Mouse (Mus musculus): ENCODE results near the gene Ifrd1. TPM values are rescaled to one million over a fixed set of nuclear protein-coding genes. Genes with fewer than 3 reads are reported as not detected.
A peak's percentile ranks its signal among the peaks of the same experiment; 100 is the strongest.
"Not testable (repeated sequence)": the region's sequence is repeated elsewhere in the genome, so short reads cannot be mapped to it uniquely, and the experiment has no call there.

The Ifrd1 gene
- polyA plus RNA-seq, 1 experiment from 2014 or later, result 98.2 TPM

DNA sequence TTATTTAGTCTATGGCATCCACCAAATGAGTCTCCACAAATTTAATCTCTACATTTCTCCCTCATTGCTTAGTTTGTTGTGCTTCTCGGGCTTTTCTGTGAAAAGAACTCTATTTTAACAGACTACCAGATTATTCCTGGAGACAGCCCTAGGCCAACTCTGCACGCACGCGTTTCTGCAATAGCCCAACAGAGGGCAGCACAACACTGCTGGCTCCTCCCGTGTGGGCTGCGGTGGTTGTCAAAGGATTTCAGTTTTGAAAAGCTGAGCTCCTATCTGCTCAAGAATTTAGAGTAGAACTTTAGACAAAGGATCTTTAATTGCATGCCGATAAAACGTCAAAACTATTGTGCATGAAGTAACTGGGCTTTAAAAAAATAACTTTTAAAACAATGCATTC is 8.9 kb upstream of the Ifrd1 start:
- Histone ChIP-seq H3K36me3 (no peaks in the 10 kb centered on the region), H3K27me3 (replicated peaks) (no peaks in the 10 kb centered on the region), H3K27ac (replicated peaks) (no peak overlapping the region), H3K4me3 (no peak overlapping the region), H3K9me3 (no peaks in the 10 kb centered on the region), H3K4me2 (0 out of 2 replicates have a peak overlapping the region, but pooled peaks have one; percentile 27), H3K9ac (no peak overlapping the region), H3K4me1 (no peaks in the 10 kb centered on the region)
- 3% methylated on average over 8 of the region's 8 CpGs for WGBS
- ATAC-seq (ENCODE audit: extremely low read depth, insufficient number of reproducible peaks, low FRiP score, low TSS enrichment), result no peak

DNA sequence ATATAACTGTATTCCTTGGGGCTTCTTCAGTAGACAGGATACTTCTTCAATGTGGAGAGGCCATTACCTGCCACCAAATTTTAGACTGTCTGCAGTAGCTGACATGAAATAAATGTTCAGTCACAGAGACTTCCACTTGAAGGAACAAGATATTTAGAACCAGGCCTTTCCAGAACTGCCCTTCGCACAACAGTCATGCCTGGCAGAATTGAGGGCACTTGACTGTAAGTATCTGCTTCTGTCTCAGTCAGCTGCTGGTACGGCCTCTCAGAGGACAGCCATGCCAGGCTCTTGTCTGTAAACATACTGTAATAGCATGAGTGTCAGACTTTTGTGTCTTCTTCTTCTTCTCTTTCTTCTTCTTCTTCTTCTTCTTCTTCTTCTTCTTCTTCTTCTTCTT is 8.2 kb upstream of the Ifrd1 start:
- Histone ChIP-seq H3K27me3 (replicated peaks) (no peaks in the 10 kb centered on the region), H3K4me2 (no peak overlapping the region), H3K4me1 (no peaks in the 10 kb centered on the region), H3K9me3 (no peaks in the 10 kb centered on the region), H3K4me3 (no peak overlapping the region), H3K36me3 (no peaks in the 10 kb centered on the region), H3K27ac (replicated peaks) (no peak overlapping the region), H3K9ac (no peak overlapping the region)
- ATAC-seq (ENCODE audit: extremely low read depth, insufficient number of reproducible peaks, low FRiP score, low TSS enrichment), result no peak
- WGBS, result 68% methylated on average over 2 of the region's 2 CpGs

DNA sequence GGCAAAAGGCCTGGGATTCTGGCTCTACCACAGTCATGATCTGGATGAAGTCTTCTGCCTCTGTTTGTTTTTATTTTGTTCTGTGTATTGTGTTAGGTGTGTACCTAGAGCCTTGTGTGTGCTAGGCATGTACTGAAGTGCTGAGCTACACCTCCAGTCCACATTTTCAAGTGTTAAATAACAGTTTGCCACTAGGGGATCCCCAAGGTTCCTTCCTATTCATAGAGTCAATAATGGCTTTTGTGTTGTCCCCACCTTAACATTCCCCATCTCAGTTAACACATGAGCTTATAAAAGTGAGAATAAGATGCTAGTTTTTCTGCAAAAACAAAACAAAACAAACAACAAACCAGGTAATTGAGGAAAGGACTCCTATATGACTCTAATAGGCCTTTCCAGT is 7.7 kb upstream of the Ifrd1 start:
- no peaks in the 10 kb centered on the region for H3K9me3 ChIP-seq
- H3K27me3 ChIP-seq (replicated peaks), result no peaks in the 10 kb centered on the region
- H3K4me2 ChIP-seq, result no peak overlapping the region
- no peak overlapping the region for H3K27ac ChIP-seq (replicated peaks)
- H3K9ac ChIP-seq, result no peak overlapping the region
- H3K4me3 ChIP-seq, result no peak overlapping the region
- H3K4me1 ChIP-seq, result no peaks in the 10 kb centered on the region
- no peak for ATAC-seq (ENCODE audit: extremely low read depth, insufficient number of reproducible peaks, low FRiP score, low TSS enrichment)
- H3K36me3 ChIP-seq, result no peaks in the 10 kb centered on the region

DNA sequence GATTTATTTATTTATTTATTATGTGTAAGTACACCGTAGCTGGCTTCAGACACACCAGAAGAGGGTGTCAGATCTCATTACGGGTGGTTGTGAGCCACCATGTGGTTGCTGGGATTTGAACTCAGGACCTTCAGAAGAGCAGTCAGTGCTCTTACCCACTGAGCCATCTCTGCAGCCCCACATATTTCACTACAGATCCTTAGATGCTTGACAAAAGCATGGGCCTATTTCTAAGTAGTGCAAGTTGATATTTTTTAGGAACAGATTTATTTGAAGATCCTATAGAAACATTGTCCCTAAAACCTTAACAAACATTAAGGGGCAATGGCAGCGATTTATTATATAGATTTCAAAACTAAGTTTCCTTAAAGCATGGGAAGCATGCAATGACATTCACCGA is 7.0 kb upstream of the Ifrd1 start:
- H3K4me1 ChIP-seq; H3K4me2 ChIP-seq; H3K27me3 ChIP-seq (replicated peaks); H3K27ac ChIP-seq (replicated peaks); H3K9ac ChIP-seq; H3K4me3 ChIP-seq; ATAC-seq (ENCODE audit: extremely low read depth, insufficient number of reproducible peaks, low FRiP score, low TSS enrichment); H3K36me3 ChIP-seq; H3K9me3 ChIP-seq: not testable (repeated sequence)
- WGBS, result 77% methylated on average over 4 of the region's 4 CpGs

DNA sequence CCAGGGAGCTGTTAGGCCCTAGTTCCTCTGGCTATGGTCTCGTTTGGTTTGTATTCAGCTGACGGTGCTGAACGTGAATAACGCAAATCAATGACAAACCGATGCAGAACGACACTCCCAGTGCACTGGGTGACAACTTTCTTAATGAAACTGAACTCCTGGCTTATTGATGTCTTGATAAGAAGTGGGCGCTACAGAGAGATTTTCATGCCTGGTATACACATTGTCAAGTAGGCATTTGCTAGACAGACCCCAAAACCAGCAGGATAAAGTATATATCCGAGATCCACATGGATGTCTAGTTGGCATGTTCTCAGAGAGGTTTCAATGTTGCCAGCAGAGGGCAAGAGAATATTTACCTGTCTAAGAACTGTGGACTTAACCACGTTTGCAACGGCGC is 6.4 kb upstream of the Ifrd1 start:
- no peak for ATAC-seq (ENCODE audit: extremely low read depth, insufficient number of reproducible peaks, low FRiP score, low TSS enrichment)
- H3K9me3 ChIP-seq, result no peaks in the 10 kb centered on the region
- no peak overlapping the region for H3K9ac ChIP-seq
- no peak overlapping the region for H3K4me3 ChIP-seq
- 83% methylated on average over 11 of the region's 11 CpGs for WGBS
- H3K27ac ChIP-seq (replicated peaks), result no peak overlapping the region
- no peaks in the 10 kb centered on the region for H3K36me3 ChIP-seq
- H3K27me3 ChIP-seq (replicated peaks), result no peaks in the 10 kb centered on the region
- 0 out of 2 replicates have a peak, but pooled peaks cover 5% of the 10 kb centered on the region for H3K4me1 ChIP-seq
- no peak overlapping the region for H3K4me2 ChIP-seq

DNA sequence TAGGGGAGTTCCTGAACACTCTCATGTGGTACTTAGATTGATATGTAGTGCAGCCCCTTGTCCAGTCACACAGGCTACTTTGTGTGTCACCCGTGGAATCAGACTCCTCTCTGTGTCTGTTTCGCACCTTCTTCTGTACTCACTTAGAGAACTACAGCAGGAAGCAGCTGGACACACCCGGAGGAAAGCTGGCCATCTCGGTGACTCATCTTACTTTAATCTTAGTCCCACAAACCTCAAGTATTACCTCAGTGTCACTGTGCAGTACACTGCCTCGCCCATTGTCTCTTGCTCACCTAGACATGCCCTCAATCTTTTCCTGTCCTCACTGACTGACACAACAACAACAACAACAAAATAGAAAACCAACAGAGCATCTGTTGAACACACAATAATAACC is 4.9 kb upstream of the Ifrd1 start:
- Histone ChIP-seq H3K9me3 (no peaks in the 10 kb centered on the region), H3K27me3 (replicated peaks) (no peaks in the 10 kb centered on the region), H3K4me1 (peaks cover 15% of the 10 kb centered on the region), H3K36me3 (no peaks in the 10 kb centered on the region), H3K4me2 (no peak overlapping the region), H3K27ac (replicated peaks) (no peak overlapping the region), H3K9ac (no peak overlapping the region), H3K4me3 (no peak overlapping the region)
- 58% methylated on average over 5 of the region's 5 CpGs for WGBS
- no peak for ATAC-seq (ENCODE audit: extremely low read depth, insufficient number of reproducible peaks, low FRiP score, low TSS enrichment)

DNA sequence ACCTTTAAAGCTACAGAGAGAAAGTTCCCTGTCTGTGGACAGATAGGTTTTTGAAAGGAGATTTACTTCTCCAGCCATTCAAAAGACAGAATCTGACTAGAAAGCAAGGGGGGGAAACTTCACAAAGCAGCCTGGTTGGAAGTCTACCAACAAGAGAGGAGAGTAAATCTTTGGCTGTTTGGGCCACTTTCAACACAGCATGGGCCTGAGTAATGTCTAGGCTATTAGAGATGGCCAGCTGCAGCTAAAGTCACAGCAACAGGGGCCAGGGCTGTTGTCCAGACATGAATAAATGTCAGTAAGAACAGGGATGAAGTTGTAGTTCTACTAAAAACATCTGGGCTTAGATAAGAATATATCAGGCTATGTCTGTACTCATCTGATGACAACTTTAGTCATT is 2.0 kb upstream of the Ifrd1 start:
- ATAC-seq (ENCODE audit: extremely low read depth, insufficient number of reproducible peaks, low FRiP score, low TSS enrichment), result no peak
- H3K36me3 ChIP-seq, result no peaks in the 10 kb centered on the region
- no peak overlapping the region for H3K4me3 ChIP-seq
- no peaks in the 10 kb centered on the region for H3K27me3 ChIP-seq (replicated peaks)
- no peak overlapping the region for H3K9ac ChIP-seq
- H3K4me2 ChIP-seq, result no peak overlapping the region
- H3K27ac ChIP-seq (replicated peaks), result no peak overlapping the region
- H3K9me3 ChIP-seq, result no peaks in the 10 kb centered on the region
- H3K4me1 ChIP-seq, result peaks cover 24% of the 10 kb centered on the region

DNA sequence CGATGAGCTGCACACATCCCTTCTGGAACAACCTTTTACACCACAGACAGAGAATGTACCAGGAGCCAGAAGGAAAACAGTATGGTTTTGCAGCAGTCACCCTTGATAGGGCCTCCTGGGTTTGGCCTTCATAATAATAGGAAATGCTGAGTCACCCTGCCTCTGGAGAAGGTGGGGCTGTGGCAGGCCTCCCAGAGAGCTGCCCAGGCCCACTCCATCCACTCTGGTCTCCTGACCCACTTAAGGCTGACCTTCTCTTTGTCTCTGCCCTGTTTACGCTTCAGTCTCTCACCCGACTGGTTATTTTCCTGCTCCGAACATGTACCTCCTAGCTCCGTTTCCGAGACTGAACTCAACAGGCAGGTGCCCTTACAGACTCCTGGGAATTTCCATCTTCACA is 328 bp downstream of the Ifrd1 start:
- WGBS, result 53% methylated on average over 6 of the region's 6 CpGs
- H3K27ac ChIP-seq (replicated peaks), result peak overlapping the region; percentile 63
- H3K9ac ChIP-seq, result no peak overlapping the region
- peak; percentile 68; the same call in 1 of the 2 replicates for ATAC-seq (ENCODE audit: extremely low read depth, insufficient number of reproducible peaks, low FRiP score, low TSS enrichment)
- H3K4me2 ChIP-seq, result peak overlapping the region; percentile 29
- no peaks in the 10 kb centered on the region for H3K27me3 ChIP-seq (replicated peaks)
- H3K9me3 ChIP-seq, result no peaks in the 10 kb centered on the region
- H3K36me3 ChIP-seq, result no peaks in the 10 kb centered on the region
- H3K4me3 ChIP-seq, result no peak overlapping the region
- peaks cover 38% of the 10 kb centered on the region for H3K4me1 ChIP-seq

DNA sequence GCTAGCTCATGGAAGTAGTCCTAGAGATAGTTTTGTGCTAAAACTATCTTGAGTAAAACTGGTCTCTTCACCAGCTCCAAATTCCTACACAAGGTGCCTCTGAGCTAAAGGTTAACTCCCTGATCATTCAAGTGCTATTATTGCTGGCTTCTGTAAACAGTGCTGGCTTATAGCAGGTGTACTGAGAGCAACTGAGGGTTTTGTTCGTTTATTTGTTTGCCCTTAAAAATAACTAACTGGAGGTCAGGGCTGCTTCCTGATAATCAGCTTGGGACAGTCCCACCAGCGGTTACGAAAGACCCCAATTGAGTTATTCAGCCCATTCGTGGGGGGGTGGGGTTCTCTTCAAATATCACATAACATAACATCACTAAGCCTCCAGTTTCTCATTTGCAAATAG is 920 bp downstream of the Ifrd1 start:
- Histone ChIP-seq H3K27ac (replicated peaks) (peak overlapping the region; percentile 63; the same call in 1 of the 2 replicates), H3K4me3 (no peak overlapping the region), H3K9ac (no peak overlapping the region), H3K36me3 (no peaks in the 10 kb centered on the region), H3K4me1 (peaks cover 39% of the 10 kb centered on the region), H3K9me3 (no peaks in the 10 kb centered on the region), H3K4me2 (peak overlapping the region; percentile 29), H3K27me3 (replicated peaks) (no peaks in the 10 kb centered on the region)
- WGBS, result 69% methylated on average over 4 of the region's 4 CpGs
- no peak for ATAC-seq (ENCODE audit: extremely low read depth, insufficient number of reproducible peaks, low FRiP score, low TSS enrichment)

DNA sequence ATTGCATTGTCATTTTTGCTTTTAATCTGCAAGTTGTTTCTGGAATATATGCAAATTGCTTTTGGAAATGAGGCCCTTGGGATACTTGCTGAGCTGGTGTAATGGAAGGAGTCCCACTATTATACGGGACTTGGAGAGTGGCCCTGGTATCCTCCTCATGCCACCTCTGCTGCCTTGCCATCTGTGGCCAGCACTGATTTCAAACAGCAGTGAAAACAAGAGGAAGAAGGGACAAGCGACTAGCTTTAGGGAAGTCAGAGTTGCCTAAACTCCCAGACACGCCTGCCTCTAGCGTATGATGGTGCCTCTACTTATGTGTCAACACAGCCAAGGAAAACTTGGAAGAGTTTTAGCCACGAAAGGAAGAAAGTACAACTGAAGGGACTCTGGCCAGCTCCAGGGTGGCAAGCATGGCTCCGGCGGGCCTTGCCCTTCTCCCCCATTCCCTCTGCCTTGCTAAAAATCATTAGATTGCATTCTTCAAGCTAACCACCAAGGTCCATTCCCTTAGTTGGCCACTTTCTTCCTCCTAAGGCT is 2.8 kb downstream of the Ifrd1 start:
- no peak overlapping the region for H3K9ac ChIP-seq
- no peaks in the 10 kb centered on the region for H3K36me3 ChIP-seq
- H3K27me3 ChIP-seq (replicated peaks), result no peaks in the 10 kb centered on the region
- H3K9me3 ChIP-seq, result no peaks in the 10 kb centered on the region
- WGBS, result 88% methylated on average over 7 of the region's 7 CpGs
- no peak overlapping the region for H3K4me3 ChIP-seq
- no peak overlapping the region for H3K27ac ChIP-seq (replicated peaks)
- peaks cover 39% of the 10 kb centered on the region for H3K4me1 ChIP-seq
- H3K4me2 ChIP-seq, result no peak overlapping the region
- no peak for ATAC-seq (ENCODE audit: extremely low read depth, insufficient number of reproducible peaks, low FRiP score, low TSS enrichment)

DNA sequence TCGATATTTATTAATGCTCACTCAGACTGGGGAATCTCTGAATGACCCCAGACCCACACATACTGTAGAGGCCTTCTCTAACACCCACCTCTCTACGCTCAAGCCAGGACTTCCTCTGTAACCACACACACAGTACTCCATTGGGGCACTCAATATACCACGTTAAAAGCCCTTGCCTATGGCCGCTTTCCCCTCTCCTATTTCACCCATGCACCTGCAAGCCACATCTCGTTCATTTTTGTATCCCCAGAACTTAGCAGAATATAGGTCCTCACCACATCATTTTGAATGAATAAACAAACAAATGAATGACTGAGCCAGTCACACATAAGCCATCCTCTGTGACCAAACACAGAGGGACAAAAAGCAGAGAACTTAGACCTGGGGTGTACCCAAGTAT is 3.4 kb downstream of the Ifrd1 start:
- Histone ChIP-seq H3K4me2 (no peak overlapping the region), H3K4me1 (peaks cover 34% of the 10 kb centered on the region), H3K9me3 (no peaks in the 10 kb centered on the region), H3K9ac (no peak overlapping the region), H3K27me3 (replicated peaks) (no peaks in the 10 kb centered on the region), H3K27ac (replicated peaks) (no peak overlapping the region), H3K4me3 (no peak overlapping the region), H3K36me3 (no peaks in the 10 kb centered on the region)
- ATAC-seq (ENCODE audit: extremely low read depth, insufficient number of reproducible peaks, low FRiP score, low TSS enrichment), result no peak
- 87% methylated on average over 5 of the region's 5 CpGs for WGBS

DNA sequence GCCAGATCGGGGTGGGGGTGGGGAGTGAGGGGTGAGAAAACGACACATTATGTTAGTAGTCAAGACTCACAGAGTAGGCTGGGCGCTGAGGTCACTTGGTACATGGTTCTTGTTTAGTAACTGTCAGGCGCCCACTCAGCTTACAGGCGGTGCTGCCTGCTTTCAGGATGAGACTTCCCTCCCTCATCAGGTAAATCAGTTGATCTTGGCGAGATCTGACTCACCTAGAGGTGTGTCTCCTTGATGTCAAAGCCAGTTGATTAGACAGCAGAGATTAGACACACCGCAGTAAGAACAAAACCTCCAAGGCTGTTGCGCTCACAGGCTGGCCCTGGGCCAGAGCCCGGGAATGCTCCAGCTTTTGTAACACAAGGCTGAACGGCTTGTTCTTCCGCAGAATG is 4.5 kb downstream of the Ifrd1 start:
- H3K9me3 ChIP-seq, result no peaks in the 10 kb centered on the region

More for the DNA sequence above, 4.5 kb downstream of the Ifrd1 start:
- WGBS, result 27% methylated on average over 11 of the region's 11 CpGs
- peak overlapping the region; percentile 17; the same call in 1 of the 2 replicates for H3K4me3 ChIP-seq
- peaks cover 30% of the 10 kb centered on the region for H3K4me1 ChIP-seq
- no peaks in the 10 kb centered on the region for H3K27me3 ChIP-seq (replicated peaks)
- peak overlapping the region; percentile 57 for H3K4me2 ChIP-seq
- H3K36me3 ChIP-seq, result no peaks in the 10 kb centered on the region
- 0 out of 2 replicates have a peak overlapping the region, but pooled peaks have one; percentile 16 for H3K27ac ChIP-seq (replicated peaks)
- ATAC-seq (ENCODE audit: extremely low read depth, insufficient number of reproducible peaks, low FRiP score, low TSS enrichment), result no peak
- peak overlapping the region; percentile 12 for H3K9ac ChIP-seq

All from heart, embryonic 13.5 days (tissue).